Mouse (Mus musculus) thymus, postnatal 36 days (tissue): Measurements from ENCODE around the gene Prl2b1.

ENCODE experiments used
- DNase-seq, 2 experiments: peaks; one replicate each; pipeline ENCODE4 v3.0.0; 2022; ENCODE audit warnings: mixed read lengths in 2 of 2

Prl2b1 gene

GRCm38 (mm10) chr13:27390746-27391145 lies at the start of gene Prl2b1:
TSS of gene Prl2b1 (minus strand) at chr13:27390846.
- no peak for DNase-seq

- no peak for DNase-seq
Observed at GRCm38 (mm10) chr13:27438588-27438987, 47.9 kb upstream of the Prl2b1 start, which contains the start of gene Prl8a6. TSS of gene Prl8a6 (minus strand) at chr13:27438688.

- DNase-seq, result no peak
Observed at GRCm38 (mm10) chr13:27433159-27433558, 42.5 kb upstream of the Prl2b1 start.

- DNase-seq, result no peak
Observed at GRCm38 (mm10) chr13:27413640-27414039, 23.0 kb upstream of the Prl2b1 start.

GRCm38 (mm10) chr13:27399061-27399724 lies 8.5 kb upstream of the Prl2b1 start:
- no peak for DNase-seq

GRCm38 (mm10) chr13:27345373-27345772 lies 45.3 kb downstream of the Prl2b1 start, which contains the start of gene Prl8a2:
TSS of gene Prl8a2 (plus strand) at chr13:27345673.
- DNase-seq, result no peak

GRCm38 (mm10) chr13:27342733-27343275 lies 47.8 kb downstream of the Prl2b1 start:
- DNase-seq, result no peak

GRCm38 (mm10) chr13:27334989-27335388 lies 55.7 kb downstream of the Prl2b1 start:
- no peak for DNase-seq
